Mouse (Mus musculus) ES-Bruce4 (cell line): ENCODE measurements around the gene Phkb. TPM values are rescaled to one million over a fixed set of nuclear protein-coding genes. Genes with fewer than 3 reads are reported as not detected.
A peak's percentile ranks its signal among the peaks of the same experiment; 100 is the strongest.
"Not testable (repeated sequence)": the region's sequence is repeated elsewhere in the genome, so short reads cannot be mapped to it uniquely, and the experiment has no call there.

ENCODE experiments used
- H3K27ac ChIP-seq: 2 replicates; pipeline ENCODE4 v1.5.1; 2012; ENCODE audit warnings: low read length, inconsistent platforms; ENCODE audit not compliant: insufficient read depth
- H3K27me3 ChIP-seq: 2 replicates; pipeline ENCODE4 v1.6.1; 2012; ENCODE audit warnings: mild to moderate bottlenecking, low read length, inconsistent platforms; ENCODE audit not compliant: control insufficient read depth, poor library complexity, insufficient read depth, severe bottlenecking
- H3K36me3 ChIP-seq: 2 replicates; pipeline ENCODE4 v1.6.1; 2012; ENCODE audit warnings: inconsistent platforms, mild to moderate bottlenecking, low read length, moderate library complexity; ENCODE audit not compliant: control insufficient read depth, poor library complexity, insufficient read depth, severe bottlenecking
- H3K4me1 ChIP-seq: one replicate; pipeline ENCODE4 v1.8.1; 2011; ENCODE audit warnings: low read length; ENCODE audit not compliant: control insufficient read depth, insufficient read depth
- H3K4me3 ChIP-seq: 2 replicates; pipeline ENCODE4 v1.5.1; 2011; ENCODE audit warnings: low read depth, mild to moderate bottlenecking, low read length
- H3K9ac ChIP-seq: 2 replicates; pipeline ENCODE4 v1.6.1; 2012; ENCODE audit warnings: low read depth, mild to moderate bottlenecking, inconsistent platforms; ENCODE audit not compliant: poor library complexity, severe bottlenecking
- H3K9me3 ChIP-seq: replicated peaks from 2 replicates; pipeline ENCODE4 v1.6.1; 2012; ENCODE audit warnings: mild to moderate bottlenecking, low read length, inconsistent platforms; ENCODE audit not compliant: control insufficient read depth, poor library complexity, insufficient read depth, severe bottlenecking
- CTCF ChIP-seq: IDR thresholded peaks from one replicate; pipeline ENCODE4 v1.8.1; 2011; ENCODE audit warnings: low read depth, low read length
- EP300 ChIP-seq: IDR thresholded peaks from 2 replicates; pipeline ENCODE4 v1.6.1; 2011; ENCODE audit warnings: low read depth, low read length; ENCODE audit not compliant: insufficient read depth
- POLR2A ChIP-seq: IDR thresholded peaks from one replicate; pipeline ENCODE4 v1.8.1; 2011; ENCODE audit warnings: low read length; ENCODE audit not compliant: insufficient read depth
- polyA plus RNA-seq: library from polyadenylated mRNA; stranded (reverse); fragments of >200 nt; gene quantifications from 2 replicates; pipeline ENCODE4 v1.2.4, GENCODE M21; 2011; ENCODE audit warnings: low read depth; ENCODE audit not compliant: missing spikeins, insufficient read depth, insufficient read length

Gene Phkb
- polyA plus RNA-seq, 1 experiment: 24.7 TPM

- no peaks in the 10 kb centered on the region for H3K27me3 ChIP-seq
- H3K4me3 ChIP-seq: peak overlapping the region; percentile 46
- no peaks in the 10 kb centered on the region for H3K4me1 ChIP-seq
- 0 out of 2 replicates have a peak overlapping the region, but pooled peaks have one; percentile 1 for H3K27ac ChIP-seq
- H3K9ac ChIP-seq: peak overlapping the region; percentile 79
- no peak for TF ChIP-seq EP300
- no peak for TF ChIP-seq POLR2A
- no peak for TF ChIP-seq CTCF
- H3K9me3 ChIP-seq: no peaks in the 10 kb centered on the region
- peaks cover 2% of the 10 kb centered on the region; the same call in 1 of the 2 replicates for H3K36me3 ChIP-seq
Observed at GRCm38 (mm10) chr8:85841489-85841795, 683 bp downstream of the Phkb start.

GRCm38 (mm10) chr8:85845887-85846286 lies 5.1 kb downstream of the Phkb start:
- Histone ChIP-seq H3K9ac (no peak overlapping the region), H3K27ac (no peak overlapping the region)

DNA sequence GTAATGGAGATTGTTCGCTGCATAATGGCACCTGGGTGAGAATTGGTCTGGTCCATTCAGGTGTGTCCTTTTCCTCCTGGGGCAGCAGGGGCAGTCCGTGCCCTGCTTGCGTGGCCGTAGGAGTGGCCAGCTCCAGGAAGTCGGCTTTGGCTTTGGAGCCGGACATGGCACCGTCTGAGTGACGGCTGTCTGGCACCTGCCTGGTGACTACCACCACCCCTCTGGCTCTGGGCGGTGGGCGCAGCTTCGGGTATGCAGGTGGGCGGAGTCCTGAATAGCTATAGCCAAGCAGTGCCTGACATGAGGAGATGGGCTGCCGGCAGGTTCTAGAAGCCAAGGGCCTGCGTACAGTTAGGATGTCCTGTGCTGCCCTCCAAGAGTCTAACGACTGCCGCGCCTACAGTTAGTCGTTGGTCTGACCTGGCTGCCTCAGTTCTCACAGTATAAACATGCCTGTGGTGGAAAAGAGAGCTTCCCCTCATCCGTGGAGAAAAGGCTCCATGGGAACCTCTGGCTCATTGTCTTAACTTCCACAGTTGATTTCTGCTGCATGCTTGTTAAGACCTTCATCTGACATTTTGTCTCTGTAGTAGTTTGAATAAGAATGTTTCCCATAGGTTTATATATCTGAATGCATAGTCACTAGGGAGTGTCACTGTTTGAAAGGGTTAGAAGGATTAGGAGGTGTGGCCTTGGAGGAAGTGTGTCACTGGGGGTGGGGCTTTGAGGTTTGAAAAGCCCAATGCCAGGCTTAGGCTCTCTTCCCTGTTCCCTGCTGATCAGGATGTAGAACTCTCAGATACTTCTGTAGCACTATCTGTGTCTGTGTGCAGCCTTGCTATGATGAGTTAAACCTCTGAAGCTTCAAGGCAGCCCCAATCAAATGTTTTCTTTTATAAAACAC lies 13.7 kb downstream of the Phkb start:
- no peaks in the 10 kb centered on the region for H3K36me3 ChIP-seq
- no peaks in the 10 kb centered on the region for H3K4me1 ChIP-seq
- TF ChIP-seq EP300 (no peak), POLR2A (no peak), CTCF (no peak)
- H3K27ac ChIP-seq: no peak overlapping the region
- no peaks in the 10 kb centered on the region for H3K9me3 ChIP-seq
- H3K27me3 ChIP-seq: no peaks in the 10 kb centered on the region
- H3K4me3 ChIP-seq: peak overlapping the region; percentile 52
- 0 out of 2 replicates have a peak overlapping the region, but pooled peaks have one; percentile 15 for H3K9ac ChIP-seq

More at GRCm38 (mm10) chr8:85845887-85846286, 5.1 kb downstream of the Phkb start:
- TF ChIP-seq POLR2A (no peak), CTCF (no peak), EP300 (no peak)
- H3K9me3 ChIP-seq: no peaks in the 10 kb centered on the region
- no peaks in the 10 kb centered on the region for H3K27me3 ChIP-seq
- no peaks in the 10 kb centered on the region for H3K4me1 ChIP-seq
- no peak overlapping the region for H3K4me3 ChIP-seq
- no peaks in the 10 kb centered on the region for H3K36me3 ChIP-seq

GRCm38 (mm10) chr8:85857227-85857896 lies 16.6 kb downstream of the Phkb start:
- not testable (repeated sequence) for H3K9me3 ChIP-seq, H3K36me3 ChIP-seq, H3K4me3 ChIP-seq, H3K9ac ChIP-seq, H3K27ac ChIP-seq, H3K27me3 ChIP-seq, H3K4me1 ChIP-seq

- TF ChIP-seq CTCF (no peak), POLR2A (no peak), EP300 (no peak)
- Histone ChIP-seq H3K9ac (no peak overlapping the region), H3K4me1 (no peaks in the 10 kb centered on the region), H3K27me3 (no peaks in the 10 kb centered on the region), H3K36me3 (no peaks in the 10 kb centered on the region), H3K4me3 (no peak overlapping the region), H3K9me3 (no peaks in the 10 kb centered on the region), H3K27ac (no peak overlapping the region)
Observed at GRCm38 (mm10) chr8:85860612-85861011, 19.9 kb downstream of the Phkb start.

DNA sequence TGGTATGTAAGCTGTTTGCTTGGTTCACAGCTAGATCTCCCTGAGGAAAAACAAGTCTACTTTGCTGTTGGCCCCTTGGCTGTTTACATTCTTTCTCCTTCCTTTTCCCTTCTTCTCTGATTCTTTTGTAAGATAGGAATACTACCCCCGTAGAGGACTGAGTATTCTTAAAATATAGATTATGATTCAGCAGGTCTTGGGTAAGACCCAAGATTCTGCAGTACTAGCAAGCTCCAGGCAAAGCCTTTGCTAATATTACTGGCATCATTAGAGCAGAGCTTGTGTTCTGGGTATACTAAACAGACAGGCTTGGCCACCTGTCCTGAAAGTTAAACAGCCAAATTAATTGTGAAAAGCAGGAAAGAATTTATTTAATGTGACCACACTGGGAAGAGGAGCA lies 21.6 kb downstream of the Phkb start:
- Histone ChIP-seq H3K4me3 (no peak overlapping the region), H3K9ac (no peak overlapping the region), H3K9me3 (peaks cover 3% of the 10 kb centered on the region; the same call in 1 of the 2 replicates), H3K27ac (no peak overlapping the region), H3K36me3 (no peaks in the 10 kb centered on the region), H3K27me3 (no peaks in the 10 kb centered on the region), H3K4me1 (no peaks in the 10 kb centered on the region)
- TF ChIP-seq CTCF (no peak), POLR2A (no peak), EP300 (no peak)
